Mouse (Mus musculus) embryonic fibroblast, embryonic 13.5 days (primary cell): ENCODE measurements around the gene Pik3r1.

Experiments used
- CTCF ChIP-seq: IDR thresholded peaks from 2 replicates; pipeline ENCODE4 v1.5.1; 2011; ENCODE audit warnings: mild to moderate bottlenecking, control low read depth, low read length, moderate library complexity, borderline replicate concordance; ENCODE audit not compliant: insufficient read depth
- POLR2A ChIP-seq: IDR thresholded peaks from 2 replicates; pipeline ENCODE4 v1.6.1; 2011; ENCODE audit warnings: low read depth, mild to moderate bottlenecking, control low read depth, low read length, moderate library complexity

DNA sequence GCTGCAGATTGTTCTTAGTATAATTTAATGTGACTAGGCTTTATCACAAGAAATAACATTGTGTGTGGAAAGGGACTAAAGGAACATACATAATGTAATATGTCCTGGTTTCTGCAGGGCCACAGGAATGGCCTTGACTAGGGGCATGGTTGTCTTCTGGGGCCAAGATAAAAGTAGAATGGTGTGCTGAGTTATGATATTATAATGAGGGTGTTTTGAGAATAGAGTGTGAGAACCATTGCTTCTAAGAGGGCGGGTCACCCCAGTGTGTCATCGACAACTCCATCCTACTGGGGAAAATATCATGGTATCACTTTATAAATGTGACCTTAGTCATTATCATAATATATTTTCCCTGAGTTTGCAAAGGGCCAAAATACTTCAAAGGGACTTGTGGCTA, 115.9 kb downstream of the Pik3r1 start:
- TF ChIP-seq CTCF, result no peak
- TF ChIP-seq POLR2A, result no peak
